Mouse (Mus musculus): ENCODE measurements at regions not wholly inside any gene's neighbourhood (a gene's known extent, or its start where the extent isn't known, plus 50 kb on each side); places are given as distances from the start of the nearest gene placed in this dataset.

DNA sequence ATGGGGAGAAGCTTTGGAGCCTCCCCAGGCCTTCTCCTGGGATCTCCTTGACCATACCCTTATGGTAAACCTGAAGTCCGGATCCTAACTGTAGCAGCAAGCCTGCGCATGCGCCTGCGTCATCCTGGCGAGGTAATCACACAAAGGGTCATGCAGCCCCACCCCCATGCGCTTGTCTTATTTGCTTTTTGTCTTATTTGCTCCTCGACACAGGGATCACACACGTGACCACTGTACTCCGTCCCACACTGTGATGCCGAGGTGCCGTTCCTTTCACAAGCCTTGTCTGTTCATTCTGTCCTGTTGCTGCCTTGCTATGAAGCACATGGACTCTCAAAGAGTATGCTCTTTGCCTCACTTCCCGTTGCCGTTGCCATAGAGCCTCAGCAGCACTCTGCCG, 120.9 kb downstream of the Ddx11 start:
- TF ChIP-seq CTCF (IDR thresholded peaks at IDR 0.05; ENCODE audit: low read depth) (no peak), EP300 (IDR thresholded peaks at IDR 0.05; ENCODE audit: low read depth) (no peak)
